17 mouse cellular contexts compared by ENCODE assay signal in the genomic region with DNA sequence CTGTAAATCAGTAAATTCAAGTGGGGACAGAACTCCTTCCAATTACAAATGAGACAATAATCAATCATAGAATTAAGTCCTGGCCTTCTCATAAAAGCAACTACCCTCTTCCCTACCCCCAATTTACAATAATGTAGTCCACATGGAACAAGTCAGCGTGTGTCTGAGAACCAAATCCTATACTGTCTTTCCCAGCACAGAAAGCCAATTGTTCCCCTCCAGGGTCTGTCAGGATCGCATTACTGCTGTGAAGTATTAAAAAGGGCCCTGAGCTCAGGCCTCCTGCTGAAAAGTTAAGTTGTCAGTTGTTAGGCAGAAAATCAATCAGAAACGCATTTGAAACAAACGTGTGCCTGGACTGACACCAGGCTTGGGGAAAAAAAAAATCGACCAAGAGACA.
DNase-seq lines count a peak whose midpoint lies in the region; ATAC-seq lines count a peak whose summit lies in the region.
"Had no signal": no experiment of that assay in that cellular context is flagged by ENCODE, and none has a peak within 500 bp of the region (broad histone marks: within the 10 kb centered on the region; RNA-seq: fewer than 3 reads in every experiment).

No protein-coding gene starts in this region.

- H3K4me2 ChIP-seq in hindbrain, embryonic 13.5 days: no peak overlapping the region
- H3K4me2 ChIP-seq in midbrain, embryonic 11.5 days: no peak overlapping the region
- H3K4me2 ChIP-seq: forebrain, embryonic 15.5 days; heart, embryonic 13.5 days; liver, embryonic 12.5 days had no signal

- 8% methylated on average over 5 of the region's 5 CpGs for WGBS in hindbrain, embryonic 13.5 days
- WGBS in midbrain, embryonic 11.5 days: 5% methylated on average over 5 of the region's 5 CpGs

- ATAC-seq in hindbrain, embryonic 13.5 days (ENCODE audit: low FRiP score): peak; percentile 43
- ATAC-seq in midbrain, embryonic 11.5 days (ENCODE audit: low FRiP score): peak; percentile 82
- ATAC-seq: forebrain, embryonic 15.5 days; liver, embryonic 12.5 days had no signal

- peaks cover 17% of the 10 kb centered on the region for H3K27me3 ChIP-seq in hindbrain, embryonic 13.5 days
- peaks cover 23% of the 10 kb centered on the region for H3K27me3 ChIP-seq in midbrain, embryonic 11.5 days (ENCODE audit: control insufficient read depth, insufficient read depth, low read length)
- H3K27me3 ChIP-seq: CH12.LX; forebrain, embryonic 15.5 days; heart, embryonic 13.5 days; liver, embryonic 12.5 days had no signal

- no peak overlapping the region for H3K27ac ChIP-seq in hindbrain, embryonic 13.5 days
- no peak overlapping the region for H3K27ac ChIP-seq in midbrain, embryonic 11.5 days (ENCODE audit: low read depth, low read length)
- H3K27ac ChIP-seq: forebrain, embryonic 15.5 days; heart, embryonic 13.5 days; liver, embryonic 12.5 days had no signal

- H3K9me3 ChIP-seq in hindbrain, embryonic 13.5 days: no peaks in the 10 kb centered on the region
- H3K9me3 ChIP-seq in midbrain, embryonic 11.5 days (ENCODE audit: control insufficient read depth, low read length): no peaks in the 10 kb centered on the region
- H3K9me3 ChIP-seq: forebrain, embryonic 15.5 days; heart, embryonic 13.5 days; liver, embryonic 12.5 days had no signal

- no peak overlapping the region for H3K4me3 ChIP-seq in hindbrain, embryonic 13.5 days
- no peak overlapping the region for H3K4me3 ChIP-seq in midbrain, embryonic 11.5 days (ENCODE audit: low read depth, low read length)
- H3K4me3 ChIP-seq: forebrain, embryonic 15.5 days; heart, embryonic 13.5 days; liver, embryonic 12.5 days had no signal

- peak; percentile 73 for DNase-seq in embryo, embryonic 10 days (ENCODE audit: low spot score)
- peak; percentile 44 for DNase-seq in embryo, embryonic 9.5 days (ENCODE audit: extremely low spot score)
- DNase-seq in midbrain, embryonic 11.5 days (ENCODE audit: low spot score, missing footprints): peak; percentile 91
- no peak for DNase-seq in adrenal gland, postnatal 10 days
- no peak for DNase-seq in spleen, adult 18-20 months
- no peak for DNase-seq in adrenal gland, adult 2 months
- no peak for DNase-seq in T-cell, adult 2 months (ENCODE audit: low spot score)
- DNase-seq: adrenal gland, adult 8-10 months; cerebellum, postnatal 25 days; gastrocnemius, postnatal 10 days; kidney, postnatal 14 days; lung, postnatal 14 days had no signal

- H3K9ac ChIP-seq in hindbrain, embryonic 13.5 days: no peak overlapping the region
- H3K9ac ChIP-seq in midbrain, embryonic 11.5 days (ENCODE audit: low read length): no peak overlapping the region
- H3K9ac ChIP-seq: forebrain, embryonic 15.5 days; heart, embryonic 13.5 days; liver, embryonic 12.5 days had no signal

- peaks cover 10% of the 10 kb centered on the region; the same call in 1 of the 2 replicates for H3K4me1 ChIP-seq in hindbrain, embryonic 13.5 days (replicated peaks)
- peaks cover 6% of the 10 kb centered on the region for H3K4me1 ChIP-seq in midbrain, embryonic 11.5 days (ENCODE audit: control insufficient read depth, insufficient read depth, low read length)

- no peaks in the 10 kb centered on the region for H3K36me3 ChIP-seq in hindbrain, embryonic 13.5 days
- H3K36me3 ChIP-seq in midbrain, embryonic 11.5 days (ENCODE audit: control insufficient read depth, insufficient read depth, low read length): no peaks in the 10 kb centered on the region
- H3K36me3 ChIP-seq: forebrain, embryonic 15.5 days; heart, embryonic 13.5 days; liver, embryonic 12.5 days had no signal

Comparison
In these comparisons a context has a peak if more than half of its experiments do, and no peak if none do; other contexts are left out.
1. DNase-seq: peak in embryo, embryonic 10 days (single experiment), embryo, embryonic 9.5 days (single experiment) and midbrain, embryonic 11.5 days (single experiment); none in adrenal gland, postnatal 10 days (single experiment), spleen, adult 18-20 months (0 of 2), adrenal gland, adult 2 months (single experiment) and T-cell, adult 2 months (single experiment).